In the genomic region with DNA sequence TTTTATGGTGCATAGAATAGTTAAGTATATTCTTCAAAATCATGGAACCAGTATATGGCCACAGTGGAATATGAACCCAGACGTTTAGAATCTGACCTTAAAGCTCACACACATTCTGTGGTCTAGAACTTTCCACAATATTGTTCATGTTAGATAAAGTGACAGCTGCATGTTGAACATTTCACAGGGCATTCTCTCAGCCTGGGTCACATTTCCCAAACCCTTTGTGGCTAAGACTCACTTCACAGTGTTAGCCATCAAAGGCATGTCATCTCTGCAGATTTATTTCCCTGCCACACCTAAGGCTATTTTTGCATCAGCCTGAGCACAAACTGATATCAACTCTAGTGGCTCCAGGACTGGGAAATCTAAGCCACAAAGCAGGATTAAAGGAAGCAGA, we compare ENCODE assay signal across 12 mouse cellular contexts.
"Had no signal": no experiment of that assay in that cellular context is flagged by ENCODE, and none has a peak within 500 bp of the region (broad histone marks: within the 10 kb centered on the region; RNA-seq: fewer than 3 reads in every experiment).

No protein-coding gene starts in this region.

- H3K36me3 ChIP-seq: limb, embryonic 13.5 days; midbrain, embryonic 13.5 days; neural tube, embryonic 15.5 days had no signal

- H3K4me1 ChIP-seq: limb, embryonic 13.5 days; midbrain, embryonic 13.5 days; neural tube, embryonic 15.5 days had no signal

- ATAC-seq: lung, postnatal 0 days; midbrain, embryonic 13.5 days had no signal

- H3K4me3 ChIP-seq: limb, embryonic 13.5 days; midbrain, embryonic 13.5 days; neural tube, embryonic 15.5 days had no signal

- H3K9me3 ChIP-seq: limb, embryonic 13.5 days; midbrain, embryonic 13.5 days; neural tube, embryonic 15.5 days had no signal

- H3K4me2 ChIP-seq: limb, embryonic 13.5 days; midbrain, embryonic 13.5 days; neural tube, embryonic 15.5 days had no signal

- H3K9ac ChIP-seq: limb, embryonic 13.5 days; liver, embryonic 14.5 days; midbrain, embryonic 13.5 days; neural tube, embryonic 15.5 days had no signal

- H3K27me3 ChIP-seq: midbrain, embryonic 13.5 days; neural tube, embryonic 15.5 days had no signal

- H3K27ac ChIP-seq: limb, embryonic 13.5 days; liver, embryonic 14.5 days; midbrain, embryonic 13.5 days; neural tube, embryonic 15.5 days had no signal

- DNase-seq: kidney, postnatal 14 days; left cerebral cortex, postnatal 4 days; lung, adult 18-20 months; lung, postnatal 36 days; right cerebral cortex, adult 18-20 months; right cerebral cortex, postnatal 25 days; thymus, postnatal 36 days had no signal
